Mouse (Mus musculus): ENCODE data around the gene Ranbp6. TPM values are rescaled to one million over a fixed set of nuclear protein-coding genes. Genes with fewer than 3 reads are reported as not detected.

Gene Ranbp6
- polyA plus RNA-seq, 2 experiments from 2014 or later: 8.4 to 8.7 TPM

- ATAC-seq: peak; percentile 77
Measured at GRCm38 (mm10) chr19:29805917-29806785, 6.6 kb downstream of the Ranbp6 start, which contains the start of gene 9930021J03Rik. Gene 9930021J03Rik, minus strand, starts transcription at chr19:29805989.

- peak; percentile 68 for ATAC-seq
Measured at GRCm38 (mm10) chr19:29805101-29805916, 7.5 kb downstream of the Ranbp6 start.

GRCm38 (mm10) chr19:29803946-29804345 is 8.8 kb downstream of the Ranbp6 start:
- no peak for ATAC-seq

- ATAC-seq: no peak
Measured at GRCm38 (mm10) chr19:29797371-29797770, 15.4 kb downstream of the Ranbp6 start.

- no peak for ATAC-seq
Measured at GRCm38 (mm10) chr19:29787997-29788396, 24.8 kb downstream of the Ranbp6 start.

- no peak for ATAC-seq
Measured at GRCm38 (mm10) chr19:29782914-29783313, 29.9 kb downstream of the Ranbp6 start.

Other genes with a start within 250 kb of the Ranbp6 start
- 10 to 100 TPM; 12.0 to 17.0 TPM for gene Ermp1, start 164.6 kb downstream of the Ranbp6 start, polyA plus RNA-seq (2017; shearing (Covaris generic))
- gene Mlana, start 115.2 kb downstream of the Ranbp6 start, polyA plus RNA-seq (2017; shearing (Covaris generic)): not detected
- 1 to 10 TPM; 6.5 to 7.5 TPM for gene 9930021J03Rik, start 7.0 kb downstream of the Ranbp6 start, polyA plus RNA-seq (2017; shearing (Covaris generic))
- not detected for gene Il33, start 112.1 kb upstream of the Ranbp6 start, polyA plus RNA-seq (2017; shearing (Covaris generic))
- not detected for gene Trpd52l3, start 190.8 kb upstream of the Ranbp6 start, polyA plus RNA-seq (2017; shearing (Covaris generic))
- gene Uhrf2, start 217.5 kb upstream of the Ranbp6 start, polyA plus RNA-seq (2017; shearing (Covaris generic)): 10 to 100 TPM; 32.2 to 45.3 TPM

All from activated CD4-positive, CD25-positive, alpha-beta regulatory T cell, adult 4 months (primary cell).